Mouse (Mus musculus) ovary, postnatal 10 days (tissue): Measurements from ENCODE around the gene Olfr564.

ENCODE experiments used
- DNase-seq: peaks from one replicate; pipeline ENCODE4 v3.0.0; 2022; ENCODE audit warnings: low spot score

Gene Olfr564

GRCm38 (mm10) chr7:102803180-102803579 lies at the start of gene Olfr564:
Gene Olfr564 (plus strand): TSS chr7:102803480.
- no peak for DNase-seq

GRCm38 (mm10) chr7:102759266-102759665 lies 44.0 kb upstream of the Olfr564 start, which contains the start of the genes Olfr560 and Olfr78:
Gene Olfr560 (minus strand): TSS chr7:102759366.
Gene Olfr78 (minus strand): TSS chr7:102759471.
- DNase-seq: no peak

- DNase-seq: no peak
These were observed 32.4 kb upstream of the Olfr564 start, which contains the start of gene Olfr561 for GRCm38 (mm10) chr7:102770921-102771320. Gene Olfr561 (plus strand): TSS chr7:102771221.
